Mouse (Mus musculus) adrenal gland, postnatal 14 days (tissue): ENCODE results near the gene Lins1. TPM values are rescaled to one million over a fixed set of nuclear protein-coding genes. Genes with fewer than 3 reads are reported as not detected.

Experiments used
- DNase-seq: peaks from one replicate; pipeline ENCODE4 v3.0.0; 2021; ENCODE audit warnings: mixed read lengths
- long read RNA-seq, 2 experiments: library from polyadenylated mRNA; stranded (forward); transcript quantifications; one replicate each; pipeline ENCODE4 v2.0.0; 2021
- total RNA-seq: library from RNA; stranded (reverse); gene quantifications from 2 replicates; pipeline ENCODE4 v1.2.3, GENCODE M21; 2021

Lins1 gene
- total RNA-seq: 7.8 and 9.5 TPM in 2 replicates
- long read RNA-seq, experiment 1, full-length matches to known transcripts: 1 of 5 reads
- long read RNA-seq, experiment 1, partial matches to known transcripts: 1 of 5 reads
- long read RNA-seq, experiment 1, other reads (novel, unspliced or antisense): 3 of 5 reads
- long read RNA-seq, experiment 2, partial matches to known transcripts: 0 of 2 reads
- long read RNA-seq, experiment 2, other reads (novel, unspliced or antisense): 1 of 2 reads

GRCm38 (mm10) chr7:66689620-66690360, at the start of gene Lins1:
Lins1 (plus strand) TSS chr7:66689889.
- peak; percentile 99 for DNase-seq

DNA sequence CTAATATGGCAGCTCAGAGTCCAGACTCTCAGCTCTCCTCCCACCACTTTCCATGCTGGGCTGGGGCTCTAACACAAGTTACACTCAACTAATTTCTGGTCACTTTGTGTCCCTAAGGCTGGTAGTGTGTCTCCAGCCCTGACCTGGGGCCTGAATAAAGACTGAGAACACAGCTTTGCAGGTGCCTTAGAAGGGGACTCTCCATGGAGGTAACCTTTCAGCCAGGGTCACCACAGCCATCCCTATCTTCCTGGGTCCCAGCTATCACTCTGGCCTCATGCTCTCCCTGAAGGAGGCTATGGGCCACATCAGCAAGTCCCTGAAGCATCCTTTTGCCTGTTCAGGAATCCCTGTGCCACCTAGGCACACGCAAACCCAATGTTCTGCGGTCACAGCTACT, 44.0 kb upstream of the Lins1 start:
- DNase-seq: no peak

DNA sequence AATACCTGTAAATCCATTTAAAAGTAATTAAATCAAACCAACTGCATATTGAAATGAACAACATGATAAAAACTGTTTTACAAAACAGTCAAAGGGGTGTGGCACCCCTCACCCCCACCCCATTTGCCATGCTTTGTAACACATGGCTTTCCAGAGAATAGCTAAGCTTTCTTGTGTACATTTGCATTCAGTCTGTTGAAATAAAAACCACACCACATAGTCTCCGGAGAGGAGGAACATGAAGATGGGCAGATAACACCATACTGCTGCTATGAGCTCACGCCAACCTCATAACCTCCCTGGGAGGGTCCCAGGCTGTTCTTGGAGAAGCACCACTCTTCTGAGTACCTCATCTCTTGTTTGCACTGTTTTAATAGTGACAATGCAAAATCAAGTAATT, 40.5 kb upstream of the Lins1 start:
- no peak for DNase-seq

GRCm38 (mm10) chr7:66650883-66651282, 38.8 kb upstream of the Lins1 start:
- no peak for DNase-seq

DNA sequence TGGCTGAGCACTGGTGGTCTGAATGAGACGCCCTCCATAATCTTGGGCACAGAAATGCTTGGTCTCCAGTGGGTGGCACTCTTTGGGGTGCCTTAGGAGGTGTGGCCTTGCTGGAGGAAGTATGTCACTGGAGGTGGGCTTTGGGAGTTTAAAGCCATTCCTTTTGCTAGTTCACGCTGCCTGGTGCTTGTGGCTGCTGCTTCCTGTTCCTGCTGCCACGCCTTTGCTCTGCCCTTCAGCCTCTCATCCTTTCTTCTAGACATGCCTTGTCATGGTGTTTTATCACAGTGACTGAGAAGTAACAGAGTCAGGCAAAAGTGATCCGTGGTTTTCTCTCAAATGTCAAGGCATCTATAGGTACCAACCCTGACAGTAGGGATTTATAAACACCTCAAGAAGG, 37.5 kb upstream of the Lins1 start:
- no peak for DNase-seq

GRCm38 (mm10) chr7:66653596-66653995, 36.1 kb upstream of the Lins1 start:
- DNase-seq: no peak

GRCm38 (mm10) chr7:66655471-66655870, 34.2 kb upstream of the Lins1 start:
- no peak for DNase-seq

- DNase-seq: no peak
These were observed 29.4 kb upstream of the Lins1 start for GRCm38 (mm10) chr7:66660291-66660690.

- no peak for DNase-seq
These were observed 28.7 kb upstream of the Lins1 start for GRCm38 (mm10) chr7:66660972-66661371.

DNA sequence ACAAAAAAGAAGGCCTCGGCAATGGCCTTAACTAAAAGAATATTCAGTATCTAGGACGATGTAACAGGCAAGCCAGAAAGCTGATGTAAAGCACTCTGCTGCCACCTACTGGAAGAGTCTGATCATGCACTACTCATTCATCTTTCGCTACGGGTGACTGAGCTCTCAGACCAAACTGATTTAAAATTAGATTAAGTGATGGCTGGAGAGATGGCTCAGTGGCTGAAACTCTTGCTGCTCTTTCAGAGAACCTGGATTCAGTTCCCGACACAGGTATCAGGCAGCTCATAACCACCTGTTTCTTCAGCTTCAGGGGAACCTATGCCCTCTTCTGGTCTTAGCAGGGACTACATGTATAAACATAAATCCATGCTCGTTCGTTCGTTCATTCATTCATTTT, 28.1 kb upstream of the Lins1 start:
- peak; percentile 85 for DNase-seq

DNA sequence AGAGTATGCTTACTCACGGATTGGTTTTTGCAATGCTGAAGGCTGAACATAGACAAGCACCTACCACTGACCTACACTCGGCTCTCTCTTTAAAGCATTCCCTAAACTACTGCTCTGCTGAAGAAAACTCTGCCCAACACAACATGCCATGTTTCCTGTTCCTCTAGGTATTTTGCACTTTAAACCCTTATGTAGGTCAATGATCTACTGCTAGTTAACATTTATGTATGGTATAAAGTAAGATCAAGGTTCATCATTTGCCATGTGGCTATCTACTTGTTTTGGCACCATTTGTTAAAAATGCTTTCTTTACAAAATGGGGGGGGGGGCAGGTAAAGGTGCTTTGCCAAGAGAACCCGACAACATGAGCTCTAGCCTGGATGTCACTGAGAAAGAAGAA, 26.1 kb upstream of the Lins1 start:
- no peak for DNase-seq

DNA sequence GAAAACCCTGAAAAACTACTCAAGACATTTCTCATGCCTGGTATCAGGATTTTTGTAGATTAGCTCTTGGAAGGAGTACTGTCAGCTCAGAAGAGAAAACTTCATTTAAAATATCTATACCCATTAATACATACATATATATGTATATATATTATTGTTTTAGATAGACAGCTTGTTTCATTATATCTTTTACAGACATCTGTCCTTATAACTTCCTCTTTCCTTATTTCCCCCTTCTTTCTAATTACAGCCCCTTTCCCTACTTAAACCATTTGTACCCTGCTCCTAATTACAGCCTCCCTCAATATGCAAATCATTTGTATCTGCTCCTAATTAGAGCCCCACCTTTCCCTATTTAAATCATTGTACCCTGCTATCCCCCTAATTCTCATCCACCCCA, 22.6 kb upstream of the Lins1 start:
- DNase-seq: no peak

GRCm38 (mm10) chr7:66675800-66676199, 13.9 kb upstream of the Lins1 start:
- DNase-seq: no peak

DNA sequence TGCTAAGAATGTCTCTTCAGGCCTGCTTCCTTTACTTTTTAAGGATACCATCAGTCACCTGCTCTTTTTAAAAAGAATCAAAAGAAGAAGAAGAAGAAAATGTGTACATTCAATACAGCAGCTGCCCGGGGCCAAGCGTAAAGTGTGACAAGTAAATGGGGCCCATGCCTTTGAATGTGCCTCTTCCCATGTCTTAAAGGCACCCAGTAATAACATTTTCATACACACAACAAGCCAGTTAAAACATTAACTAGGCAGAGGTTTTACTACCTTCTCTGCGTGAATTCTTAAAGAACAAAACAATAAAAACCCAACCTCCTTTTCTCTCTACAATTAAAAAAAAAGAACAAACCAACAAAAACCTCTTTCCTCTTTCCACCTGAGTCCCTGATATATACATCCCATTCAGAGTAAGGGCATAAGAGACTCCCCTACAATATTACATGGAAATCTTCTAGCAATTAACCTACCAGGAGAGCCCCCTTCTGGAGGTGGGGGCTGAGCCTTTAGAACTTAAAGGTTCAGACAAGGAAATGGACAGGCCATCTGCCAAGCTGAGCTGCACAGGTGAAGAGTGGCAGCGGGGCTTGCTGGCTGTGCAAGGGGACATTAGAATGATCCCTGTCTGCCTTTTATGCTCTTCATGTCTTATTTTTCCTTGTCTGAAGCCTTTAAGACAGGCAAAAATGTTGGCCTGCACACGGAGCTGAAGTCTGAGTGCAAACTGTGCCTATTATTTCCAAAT, 7.4 kb upstream of the Lins1 start:
- DNase-seq: no peak

DNA sequence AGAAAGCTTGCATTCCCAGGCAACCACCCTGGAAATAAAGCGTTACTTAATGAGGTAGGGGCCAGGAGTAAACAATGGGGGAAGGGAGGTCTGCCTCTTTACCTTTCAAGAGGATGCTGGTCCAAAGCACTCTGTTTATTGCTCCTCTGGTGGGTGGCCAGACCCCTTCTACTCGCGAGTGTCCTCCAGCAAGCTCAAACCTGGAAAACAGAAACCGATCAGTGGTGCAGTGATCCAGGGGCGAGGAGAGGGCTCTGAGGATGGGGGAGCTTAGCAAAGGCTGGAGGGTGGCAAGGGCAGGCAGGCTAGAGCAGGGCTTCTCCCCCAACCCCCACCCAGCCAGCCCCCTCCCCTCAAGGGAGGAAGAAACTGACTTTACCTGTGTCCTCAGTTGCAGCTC, 968 bp upstream of the Lins1 start:
- peak; percentile 28 for DNase-seq

- no peak for DNase-seq
These were observed 432 bp upstream of the Lins1 start, which contains the start of gene Asb7 for GRCm38 (mm10) chr7:66689294-66689619. Asb7 (minus strand) TSS chr7:66689596.

GRCm38 (mm10) chr7:66694467-66694866, 4.8 kb downstream of the Lins1 start:
- no peak for DNase-seq

- no peak for DNase-seq
These were observed 13.0 kb downstream of the Lins1 start for GRCm38 (mm10) chr7:66702721-66703120.

- peak; percentile 43 for DNase-seq
These were observed 14.9 kb downstream of the Lins1 start for GRCm38 (mm10) chr7:66704631-66705030.

DNA sequence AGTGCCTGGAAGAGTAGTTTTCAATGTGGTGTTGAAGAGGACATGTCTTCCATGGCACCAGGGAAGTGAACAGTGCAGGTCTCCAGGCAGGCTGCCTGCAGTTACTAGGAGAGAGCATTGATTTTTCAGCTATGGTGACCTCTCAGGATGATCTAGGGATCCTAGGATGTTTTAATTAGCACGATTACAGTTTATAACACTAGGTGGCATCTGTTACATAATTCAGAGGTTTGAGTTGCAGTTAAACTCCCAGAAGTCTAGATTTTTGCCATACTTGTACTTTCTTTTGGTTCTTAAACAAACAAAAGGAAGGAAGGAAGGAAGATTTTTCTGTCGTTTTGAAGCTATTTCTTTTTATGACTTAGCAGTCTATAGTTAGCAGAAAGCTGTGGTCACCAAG, 21.5 kb downstream of the Lins1 start:
- DNase-seq: no peak

DNA sequence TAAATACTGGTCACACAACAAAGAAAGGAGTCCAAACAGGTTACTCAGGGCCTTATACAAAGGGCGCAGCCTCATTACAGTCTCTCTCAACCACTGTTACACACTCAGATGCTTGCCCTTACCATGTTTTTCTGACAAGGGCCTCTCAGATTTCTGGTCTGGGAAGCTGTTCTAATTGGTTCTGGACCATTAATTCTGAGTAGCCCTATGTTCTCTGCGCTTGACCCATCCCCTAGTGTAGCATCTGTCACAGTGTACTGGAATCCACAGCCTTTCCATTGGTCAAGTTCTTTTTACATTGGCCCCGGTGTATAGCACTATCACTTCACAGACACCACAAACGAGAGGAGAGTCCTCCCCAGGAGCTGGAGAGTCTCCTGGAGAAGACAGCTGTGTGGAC, 34.8 kb downstream of the Lins1 start:
- no peak for DNase-seq

DNA sequence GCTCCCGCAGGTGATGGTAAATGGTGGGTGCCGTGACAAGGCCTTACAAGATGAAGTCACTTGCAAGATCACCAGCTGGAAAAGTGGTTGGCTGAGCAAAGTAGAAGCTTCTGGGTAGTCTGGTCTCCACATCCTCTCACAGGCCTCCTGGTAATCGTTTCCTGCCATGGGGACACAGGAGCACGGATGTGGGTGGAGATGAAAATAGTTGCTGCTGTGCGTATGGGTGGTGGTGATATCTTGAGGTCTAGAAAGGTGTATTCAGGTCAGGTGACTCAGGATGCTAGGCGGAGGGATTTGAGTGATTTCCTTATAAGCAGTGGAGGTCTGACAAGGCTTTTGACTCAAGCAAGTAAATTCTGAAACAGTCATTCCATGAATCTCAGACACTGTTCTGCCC, 35.3 kb downstream of the Lins1 start:
- DNase-seq: no peak

DNA sequence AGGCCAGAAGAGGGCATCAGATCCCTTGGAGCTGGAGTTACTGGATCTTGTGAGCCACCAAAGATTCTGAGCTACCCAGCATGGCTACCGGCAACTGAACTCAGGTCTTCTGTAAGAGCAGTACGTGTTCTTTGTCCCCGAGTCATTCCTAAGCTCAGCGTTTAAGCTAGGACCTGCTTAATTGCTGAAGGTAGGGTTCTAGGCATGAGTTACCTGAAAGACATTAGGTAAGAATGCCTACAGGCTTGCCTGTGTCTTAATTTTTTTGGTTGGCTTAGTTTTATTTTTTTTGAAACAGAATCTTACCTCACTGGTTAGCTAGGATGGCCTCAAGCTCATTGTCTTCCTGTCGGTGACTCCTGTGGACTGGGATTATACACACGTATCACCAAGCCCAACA, 38.4 kb downstream of the Lins1 start:
- no peak for DNase-seq

DNA sequence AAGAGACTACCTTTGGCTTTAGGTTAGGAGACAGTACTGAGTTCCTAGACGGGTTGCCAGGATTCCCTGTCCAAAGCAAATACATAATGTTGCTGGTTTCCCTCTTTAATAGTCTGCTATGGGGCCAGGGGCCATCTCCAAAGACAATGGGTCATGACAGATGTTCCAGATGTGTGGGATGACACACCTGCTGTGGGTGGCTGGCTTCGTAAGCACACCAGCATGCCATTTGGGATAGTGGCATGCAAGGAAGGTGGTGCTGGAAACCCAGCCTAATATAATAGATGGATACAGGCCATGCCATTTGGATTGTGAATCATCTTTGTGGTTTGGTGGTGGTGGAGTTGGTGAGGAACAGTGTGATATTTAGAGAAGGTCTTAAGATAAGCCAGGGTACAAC, 39.5 kb downstream of the Lins1 start:
- no peak for DNase-seq
